Mouse (Mus musculus) liver, embryonic 16.5 days (tissue): Measurements from ENCODE around the gene Sbf2. TPM values are rescaled to one million over a fixed set of nuclear protein-coding genes. Genes with fewer than 3 reads are reported as not detected.
A peak's percentile ranks its signal among the peaks of the same experiment; 100 is the strongest.

ENCODE experiments used
- ATAC-seq: fragments of 200-750 bp; cut with Nextera tagmentation; 2 replicates; pipeline ENCODE4 v1.8.0; 2017; ENCODE audit warnings: low read depth, mild to moderate bottlenecking, moderate number of reproducible peaks, moderate library complexity
- H3K27ac ChIP-seq: fragments of 300-500 bp; sonication (generic); 2 replicates; pipeline ENCODE4 v1.5.1; 2014; ENCODE audit warnings: mild to moderate bottlenecking, low read length
- H3K27me3 ChIP-seq: fragments of 300-500 bp; sonication (generic); 2 replicates; pipeline ENCODE4 v1.6.1; 2014; ENCODE audit warnings: low read depth, low read length, mixed read lengths; ENCODE audit not compliant: control insufficient read depth, insufficient read depth
- H3K36me3 ChIP-seq: fragments of 300-500 bp; sonication (generic); 2 replicates; pipeline ENCODE4 v1.6.1; 2014; ENCODE audit warnings: mild to moderate bottlenecking; ENCODE audit not compliant: control insufficient read depth, insufficient read depth
- H3K4me1 ChIP-seq: fragments of 300-500 bp; sonication (generic); 2 replicates; pipeline ENCODE4 v1.6.1; 2014; ENCODE audit warnings: low read depth, low read length, mixed read lengths; ENCODE audit not compliant: control insufficient read depth
- H3K4me2 ChIP-seq: fragments of 300-500 bp; sonication (generic); 2 replicates; pipeline ENCODE4 v1.6.1; 2014; ENCODE audit warnings: low read depth, low read length, mixed read lengths
- H3K4me3 ChIP-seq: fragments of 300-500 bp; sonication (generic); 2 replicates; pipeline ENCODE4 v1.5.1; 2014; ENCODE audit warnings: low read depth, mild to moderate bottlenecking, low read length
- H3K9ac ChIP-seq: fragments of 300-500 bp; sonication (generic); 2 replicates; pipeline ENCODE4 v1.6.1; 2014; ENCODE audit warnings: low read depth, low read length
- H3K9me3 ChIP-seq: fragments of 300-500 bp; sonication (generic); replicated peaks from 2 replicates; pipeline ENCODE4 v1.6.1; 2016; ENCODE audit warnings: low read length; ENCODE audit not compliant: control insufficient read depth
- WGBS: fragments of 180-500 bp; shearing (Covaris S2); extraction: QIAGEN DNeasy Blood & Tissue Kit; methylation state at CpG from one replicate; pipeline ENCODE4 v1.1.7; 2014; ENCODE audit not compliant: insufficient replicate concordance; 5-methylcytosine and 5-hydroxymethylcytosine counted together
- polyA plus RNA-seq: library from polyadenylated mRNA; unstranded; fragments of >200 nt; fragmentation: Nextera tagmentation; extraction: Ambion mirVana; gene quantifications from 2 replicates; pipeline ENCODE4 v1.2.1, GENCODE M21; 2015

The Sbf2 gene
- polyA plus RNA-seq, 1 experiment from 2014 or later, result 7.3 TPM

GRCm38 (mm10) chr7:110635929-110636328, 21.2 kb upstream of the Sbf2 start:
- Histone ChIP-seq H3K4me3 (no peak overlapping the region), H3K27me3 (peaks cover 5% of the 10 kb centered on the region), H3K9me3 (no peaks in the 10 kb centered on the region), H3K27ac (no peak overlapping the region), H3K36me3 (no peaks in the 10 kb centered on the region), H3K9ac (no peak overlapping the region), H3K4me1 (no peaks in the 10 kb centered on the region), H3K4me2 (no peak overlapping the region)
- WGBS, result 46% methylated on average over 3 of the region's 3 CpGs
- ATAC-seq, result no peak

- WGBS, result 46% methylated on average over 16 of the region's 16 CpGs
- H3K9ac ChIP-seq, result no peak overlapping the region
- ATAC-seq, result no peak
- H3K4me2 ChIP-seq, result no peak overlapping the region
- H3K4me3 ChIP-seq, result no peak overlapping the region
- peaks cover 6% of the 10 kb centered on the region for H3K4me1 ChIP-seq
- no peaks in the 10 kb centered on the region for H3K9me3 ChIP-seq
- H3K27ac ChIP-seq, result no peak overlapping the region
- H3K36me3 ChIP-seq, result no peaks in the 10 kb centered on the region
- peaks cover 51% of the 10 kb centered on the region for H3K27me3 ChIP-seq
Observed at GRCm38 (mm10) chr7:110631136-110631888, 16.6 kb upstream of the Sbf2 start.

GRCm38 (mm10) chr7:110629892-110630666, 15.4 kb upstream of the Sbf2 start:
- Histone ChIP-seq H3K9me3 (no peaks in the 10 kb centered on the region), H3K27ac (no peak overlapping the region), H3K4me3 (peak overlapping the region; percentile 52), H3K4me2 (peak overlapping the region; percentile 56), H3K4me1 (peaks cover 6% of the 10 kb centered on the region), H3K9ac (peak overlapping the region; percentile 4; the same call in 1 of the 2 replicates), H3K27me3 (peaks cover 63% of the 10 kb centered on the region), H3K36me3 (no peaks in the 10 kb centered on the region)
- ATAC-seq, result peak; percentile 70
- WGBS, result 2% methylated on average over 36 of the region's 36 CpGs

GRCm38 (mm10) chr7:110628611-110629354, 14.1 kb upstream of the Sbf2 start:
- Histone ChIP-seq H3K27ac (no peak overlapping the region), H3K36me3 (no peaks in the 10 kb centered on the region), H3K27me3 (peaks cover 68% of the 10 kb centered on the region), H3K9me3 (no peaks in the 10 kb centered on the region), H3K9ac (peak overlapping the region; percentile 31; the same call in 1 of the 2 replicates), H3K4me2 (peak overlapping the region; percentile 63), H3K4me3 (peak overlapping the region; percentile 54), H3K4me1 (peaks cover 6% of the 10 kb centered on the region)
- ATAC-seq, result no peak
- 2% methylated on average over 33 of the region's 33 CpGs for WGBS

GRCm38 (mm10) chr7:110628273-110628600, 13.5 kb upstream of the Sbf2 start:
- Histone ChIP-seq H3K4me2 (peak overlapping the region; percentile 63), H3K4me1 (peaks cover 6% of the 10 kb centered on the region), H3K9ac (no peak overlapping the region), H3K9me3 (no peaks in the 10 kb centered on the region), H3K36me3 (no peaks in the 10 kb centered on the region), H3K27ac (no peak overlapping the region), H3K4me3 (peak overlapping the region; percentile 54), H3K27me3 (peaks cover 68% of the 10 kb centered on the region)
- WGBS, result 3% methylated on average over 11 of the region's 11 CpGs
- ATAC-seq, result no peak

GRCm38 (mm10) chr7:110627486-110628272, 13.0 kb upstream of the Sbf2 start, which contains the start of gene Adm:
TSS of gene Adm (plus strand) at chr7:110627661.
- Histone ChIP-seq H3K4me3 (peak within 1 kb of the TSS; percentile 54), H3K4me2 (peak within 1 kb of the TSS; percentile 63), H3K27ac (no peak within 1 kb of the TSS), H3K9me3 (no peaks in the 10 kb centered on the region), H3K36me3 (no peaks in the 10 kb centered on the region), H3K27me3 (peaks cover 70% of the 10 kb centered on the region), H3K9ac (0 out of 2 replicates have a peak within 1 kb of the TSS, but pooled peaks have one; percentile 14), H3K4me1 (peaks cover 6% of the 10 kb centered on the region)
- ATAC-seq, result 0 out of 2 replicates have a peak, but pooled peaks have one; percentile 35
- WGBS, result 1% methylated on average over 30 of the region's 30 CpGs

GRCm38 (mm10) chr7:110627099-110627482, 12.4 kb upstream of the Sbf2 start:
- no peaks in the 10 kb centered on the region for H3K9me3 ChIP-seq
- peak overlapping the region; percentile 63 for H3K4me2 ChIP-seq
- H3K9ac ChIP-seq, result no peak overlapping the region
- no peaks in the 10 kb centered on the region for H3K36me3 ChIP-seq
- H3K4me1 ChIP-seq, result peaks cover 6% of the 10 kb centered on the region
- H3K27me3 ChIP-seq, result peaks cover 73% of the 10 kb centered on the region
- WGBS, result 3% methylated on average over 12 of the region's 12 CpGs
- no peak overlapping the region for H3K27ac ChIP-seq
- peak overlapping the region; percentile 54 for H3K4me3 ChIP-seq
- ATAC-seq, result no peak
